Mouse (Mus musculus): Measurements from ENCODE around the gene Ucp1. TPM values are rescaled to one million over a fixed set of nuclear protein-coding genes. Genes with fewer than 3 reads are reported as not detected.

Gene Ucp1
- total and polyA plus RNA-seq, 2 experiments from 2014 or later, result 0.15 TPM; not detected in 1

DNA sequence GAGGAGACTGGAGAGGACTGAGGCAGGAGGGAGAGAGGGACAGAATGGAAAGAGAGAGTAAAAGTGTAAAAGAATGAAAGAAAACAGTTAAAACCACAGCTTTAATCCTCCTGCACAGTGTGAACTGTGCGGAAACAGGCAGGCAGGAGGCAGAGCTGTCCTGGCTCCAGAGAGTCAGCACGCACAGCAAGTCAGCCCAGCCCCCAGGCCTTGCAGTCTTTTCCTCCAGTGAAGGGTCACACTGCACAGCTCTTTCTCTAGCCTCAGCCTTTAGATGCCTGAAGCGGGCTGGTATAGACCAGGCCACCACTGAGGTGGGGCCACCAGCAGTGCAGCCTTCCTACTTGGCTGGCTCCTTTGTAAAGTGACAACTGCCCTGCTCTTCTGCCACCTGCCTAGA lies 30.4 kb downstream of the Ucp1 start:
- Histone ChIP-seq H3K36me3 (ENCODE audit: insufficient read depth, low read length) (peaks cover 37% of the 10 kb centered on the region), H3K27me3 (ENCODE audit: insufficient read depth, low read length) (no peaks in the 10 kb centered on the region), H3K4me3 (ENCODE audit: low read depth, low read length) (no peak overlapping the region), H3K4me1 (ENCODE audit: insufficient read depth, low read length) (no peaks in the 10 kb centered on the region), H3K27ac (ENCODE audit: low read depth, low read length) (no peak overlapping the region), H3K4me2 (ENCODE audit: low read depth, low read length, poor library complexity, severe bottlenecking) (no peak overlapping the region), H3K9ac (replicated peaks; ENCODE audit: low read length, poor library complexity, severe bottlenecking) (no peak overlapping the region), H3K9me3 (ENCODE audit: low read length) (no peaks in the 10 kb centered on the region)
- ATAC-seq (ENCODE audit: low FRiP score) (no peak), DNase-seq (ENCODE audit: low spot score) (no peak)
- TF ChIP-seq CTCF (IDR thresholded peaks at IDR 0.05), result no peak
- WGBS, result 23% methylated on average over 3 of the region's 3 CpGs

DNA sequence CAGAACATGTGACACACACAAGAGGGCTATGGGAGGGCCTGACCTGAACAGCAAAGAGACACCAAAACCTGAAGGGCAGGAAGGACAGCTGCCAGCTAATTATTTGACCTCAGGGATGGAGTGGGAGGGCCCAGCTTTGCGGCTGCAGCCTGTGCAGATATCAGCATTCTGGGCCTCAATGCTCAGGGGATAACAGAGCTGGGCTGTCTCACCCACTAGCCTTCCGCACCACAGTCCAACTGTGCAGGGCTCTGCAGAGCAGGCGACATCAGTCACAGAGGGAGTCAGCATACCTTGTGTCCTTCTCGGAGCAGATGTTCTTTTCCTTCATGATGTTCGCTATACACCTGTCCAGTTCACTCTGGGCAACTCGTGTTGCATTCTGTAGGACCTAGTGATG lies 32.2 kb downstream of the Ucp1 start:
- DNase-seq (ENCODE audit: low spot score) (no peak), ATAC-seq (ENCODE audit: low FRiP score) (no peak)
- no peaks in the 10 kb centered on the region for H3K9me3 ChIP-seq (ENCODE audit: low read length)
- peaks cover 30% of the 10 kb centered on the region for H3K36me3 ChIP-seq (ENCODE audit: insufficient read depth, low read length)
- no peaks in the 10 kb centered on the region for H3K4me1 ChIP-seq (ENCODE audit: insufficient read depth, low read length)
- no peak overlapping the region for H3K4me3 ChIP-seq (ENCODE audit: low read depth, low read length)
- H3K27ac ChIP-seq (ENCODE audit: low read depth, low read length), result no peak overlapping the region
- H3K9ac ChIP-seq (replicated peaks; ENCODE audit: low read length, poor library complexity, severe bottlenecking), result no peak overlapping the region
- WGBS, result 97% methylated on average over 6 of the region's 6 CpGs
- H3K27me3 ChIP-seq (ENCODE audit: insufficient read depth, low read length), result no peaks in the 10 kb centered on the region
- no peak overlapping the region for H3K4me2 ChIP-seq (ENCODE audit: low read depth, low read length, poor library complexity, severe bottlenecking)
- no peak for TF ChIP-seq CTCF (IDR thresholded peaks at IDR 0.05)

DNA sequence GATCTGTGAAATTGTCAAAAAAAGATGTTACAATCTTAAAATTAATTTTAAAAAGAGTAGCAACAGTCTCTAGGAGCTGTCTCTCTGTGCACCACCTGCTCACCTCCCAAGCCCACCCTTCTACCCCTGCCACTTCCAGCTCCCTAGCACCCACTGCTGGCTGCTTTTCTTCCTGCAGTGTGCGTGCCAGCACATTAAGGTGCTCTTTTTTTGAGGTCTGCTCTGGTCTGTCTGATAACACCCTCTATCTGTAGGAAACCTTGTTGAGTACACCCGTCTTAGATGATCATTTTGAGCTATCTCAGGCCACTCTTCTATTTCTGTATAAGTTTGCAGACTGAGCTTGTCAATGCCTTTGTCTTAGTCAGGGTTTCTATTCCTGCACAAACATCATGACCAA lies 32.9 kb downstream of the Ucp1 start:
- Histone ChIP-seq H3K27ac (ENCODE audit: low read depth, low read length) (no peak overlapping the region), H3K9ac (replicated peaks; ENCODE audit: low read length, poor library complexity, severe bottlenecking) (no peak overlapping the region), H3K4me2 (ENCODE audit: low read depth, low read length, poor library complexity, severe bottlenecking) (no peak overlapping the region), H3K4me3 (ENCODE audit: low read depth, low read length) (no peak overlapping the region), H3K27me3 (ENCODE audit: insufficient read depth, low read length) (no peaks in the 10 kb centered on the region), H3K36me3 (ENCODE audit: insufficient read depth, low read length) (peaks cover 30% of the 10 kb centered on the region), H3K4me1 (ENCODE audit: insufficient read depth, low read length) (no peaks in the 10 kb centered on the region), H3K9me3 (ENCODE audit: low read length) (no peaks in the 10 kb centered on the region)
- ATAC-seq (ENCODE audit: low FRiP score) (no peak), DNase-seq (ENCODE audit: low spot score) (no peak)
- WGBS, result 90% methylated on average over 2 of the region's 2 CpGs
- peak; percentile 46; the same call in 1 of the 2 replicates for TF ChIP-seq CTCF (IDR thresholded peaks at IDR 0.05)

DNA sequence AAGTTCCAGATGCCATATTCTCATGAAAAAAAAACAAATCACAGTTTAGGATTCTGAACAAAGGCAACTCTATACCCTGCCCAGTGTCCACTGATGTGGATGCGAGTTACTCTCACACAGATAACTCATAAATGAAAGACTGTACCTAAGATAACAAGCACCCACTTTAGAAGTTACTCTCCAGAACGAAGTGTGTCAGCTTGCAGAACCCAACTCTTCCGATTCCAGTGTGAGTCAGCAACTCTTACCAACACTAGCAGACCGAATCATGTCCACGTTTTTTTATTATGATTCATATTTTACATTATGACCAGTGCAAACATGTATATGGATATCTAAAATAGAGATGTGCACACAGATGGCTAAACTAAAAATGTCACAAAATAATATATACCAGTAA lies 37.7 kb downstream of the Ucp1 start:
- H3K4me1 ChIP-seq (ENCODE audit: insufficient read depth, low read length), result peaks cover 2% of the 10 kb centered on the region; the same call in 1 of the 2 replicates
- H3K9me3 ChIP-seq (ENCODE audit: low read length), result no peaks in the 10 kb centered on the region
- no peak overlapping the region for H3K9ac ChIP-seq (replicated peaks; ENCODE audit: low read length, poor library complexity, severe bottlenecking)
- H3K27ac ChIP-seq (ENCODE audit: low read depth, low read length), result no peak overlapping the region
- no peaks in the 10 kb centered on the region for H3K27me3 ChIP-seq (ENCODE audit: insufficient read depth, low read length)
- no peak overlapping the region for H3K4me2 ChIP-seq (ENCODE audit: low read depth, low read length, poor library complexity, severe bottlenecking)
- ATAC-seq (ENCODE audit: low FRiP score), result no peak
- TF ChIP-seq CTCF (IDR thresholded peaks at IDR 0.05), result no peak
- WGBS, result 96% methylated on average over 5 of the region's 5 CpGs
- peaks cover 16% of the 10 kb centered on the region; the same call in 1 of the 2 replicates for H3K36me3 ChIP-seq (ENCODE audit: insufficient read depth, low read length)
- no peak for DNase-seq (ENCODE audit: low spot score)
- no peak overlapping the region for H3K4me3 ChIP-seq (ENCODE audit: low read depth, low read length)

DNA sequence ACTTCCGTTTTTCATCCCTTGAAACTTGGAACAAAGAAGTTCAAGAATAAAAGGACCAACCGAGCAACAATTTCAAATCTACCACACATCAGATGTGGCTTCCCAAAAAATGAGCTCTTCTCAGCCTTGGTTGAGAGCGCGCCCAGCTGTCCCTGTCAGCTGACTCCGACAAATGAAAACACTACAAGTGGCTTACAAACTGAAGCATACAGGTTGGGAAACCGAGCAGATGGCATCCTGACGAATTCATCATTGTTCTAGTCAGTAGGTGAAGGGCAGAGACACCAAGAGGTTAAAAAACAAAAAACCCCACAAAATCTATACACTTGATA lies 41.4 kb downstream of the Ucp1 start:
- H3K4me2 ChIP-seq (ENCODE audit: low read depth, low read length, poor library complexity, severe bottlenecking), result peak overlapping the region; percentile 84
- 10% methylated on average over 7 of the region's 7 CpGs for WGBS
- TF ChIP-seq CTCF (IDR thresholded peaks at IDR 0.05), result no peak
- ATAC-seq (ENCODE audit: low FRiP score) (peak; percentile 41; the same call in 1 of the 2 replicates), DNase-seq (ENCODE audit: low spot score) (peak; percentile 61)
- H3K27me3 ChIP-seq (ENCODE audit: insufficient read depth, low read length), result no peaks in the 10 kb centered on the region
- peak overlapping the region; percentile 82 for H3K4me3 ChIP-seq (ENCODE audit: low read depth, low read length)
- H3K9me3 ChIP-seq (ENCODE audit: low read length), result no peaks in the 10 kb centered on the region
- H3K27ac ChIP-seq (ENCODE audit: low read depth, low read length), result peak overlapping the region; percentile 72; the same call in 1 of the 2 replicates
- H3K36me3 ChIP-seq (ENCODE audit: insufficient read depth, low read length), result peaks cover 15% of the 10 kb centered on the region; the same call in 1 of the 2 replicates
- peaks cover 2% of the 10 kb centered on the region; the same call in 1 of the 2 replicates for H3K4me1 ChIP-seq (ENCODE audit: insufficient read depth, low read length)
- H3K9ac ChIP-seq (replicated peaks; ENCODE audit: low read length, poor library complexity, severe bottlenecking), result peak overlapping the region; percentile 75

DNA sequence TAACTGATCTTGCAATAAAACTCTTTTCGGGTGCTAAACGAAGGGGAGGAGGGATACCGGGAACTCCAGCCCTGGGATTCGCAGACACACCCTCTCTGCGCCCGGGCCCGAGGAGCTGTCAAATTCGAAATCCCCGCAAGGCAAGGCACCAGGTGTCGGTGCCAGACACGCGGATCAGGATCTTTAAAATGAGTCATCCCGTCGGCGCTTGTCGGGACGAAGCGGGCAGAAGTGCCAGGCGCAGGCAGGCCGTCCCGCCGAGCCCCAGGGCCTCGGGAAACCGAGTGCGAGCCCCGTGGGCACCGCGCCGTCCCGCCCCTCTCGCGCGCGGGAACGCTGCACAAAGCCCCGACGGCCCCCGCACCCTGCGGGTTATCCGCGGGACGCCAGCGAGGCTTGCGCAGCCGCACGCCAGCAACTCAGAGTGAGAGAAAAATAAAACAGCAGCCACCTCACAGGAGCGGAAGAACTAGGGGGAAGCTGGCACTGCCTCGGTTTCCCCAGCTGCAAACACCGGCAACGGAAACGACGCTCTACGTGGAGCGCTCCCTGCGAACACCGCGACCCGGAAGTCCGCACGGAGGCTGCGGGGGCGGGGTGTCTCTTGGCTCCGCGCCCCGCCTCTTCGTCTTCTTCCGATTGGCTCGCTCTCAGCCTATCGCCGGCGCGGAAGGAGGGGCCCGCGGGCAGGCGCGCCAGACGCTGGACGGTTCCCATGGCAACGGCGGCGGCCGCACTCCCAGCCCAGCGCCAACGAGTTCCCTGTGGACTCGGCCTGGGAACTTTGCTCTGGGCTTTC lies 41.9 kb downstream of the Ucp1 start, which contains the start of gene Elmod2:
Gene Elmod2 (minus strand): TSS at position 588 of the 799 bp plus-strand sequence.
- no peaks in the 10 kb centered on the region for H3K27me3 ChIP-seq (ENCODE audit: insufficient read depth, low read length)
- H3K4me3 ChIP-seq (ENCODE audit: low read depth, low read length), result peak within 1 kb of the TSS; percentile 82
- no peak for TF ChIP-seq CTCF (IDR thresholded peaks at IDR 0.05)
- peak; percentile 98 for DNase-seq (ENCODE audit: low spot score)
- no peaks in the 10 kb centered on the region for H3K9me3 ChIP-seq (ENCODE audit: low read length)
- peak within 1 kb of the TSS; percentile 84 for H3K4me2 ChIP-seq (ENCODE audit: low read depth, low read length, poor library complexity, severe bottlenecking)
- H3K36me3 ChIP-seq (ENCODE audit: insufficient read depth, low read length), result peaks cover 12% of the 10 kb centered on the region; the same call in 1 of the 2 replicates
- peak; percentile 99 for ATAC-seq (ENCODE audit: low FRiP score)
- H3K9ac ChIP-seq (replicated peaks; ENCODE audit: low read length, poor library complexity, severe bottlenecking), result peak within 1 kb of the TSS; percentile 75
- WGBS, result 1% methylated on average over 85 of the region's 85 CpGs
- H3K4me1 ChIP-seq (ENCODE audit: insufficient read depth, low read length), result peaks cover 2% of the 10 kb centered on the region; the same call in 1 of the 2 replicates
- H3K27ac ChIP-seq (ENCODE audit: low read depth, low read length), result peak within 1 kb of the TSS; percentile 72
